Mouse (Mus musculus): ENCODE measurements around the gene Ly6g6c. TPM values are rescaled to one million over a fixed set of nuclear protein-coding genes. Genes with fewer than 3 reads are reported as not detected.

Gene Ly6g6c
- polyA plus RNA-seq, 1 experiment: 4.0 TPM

DNA sequence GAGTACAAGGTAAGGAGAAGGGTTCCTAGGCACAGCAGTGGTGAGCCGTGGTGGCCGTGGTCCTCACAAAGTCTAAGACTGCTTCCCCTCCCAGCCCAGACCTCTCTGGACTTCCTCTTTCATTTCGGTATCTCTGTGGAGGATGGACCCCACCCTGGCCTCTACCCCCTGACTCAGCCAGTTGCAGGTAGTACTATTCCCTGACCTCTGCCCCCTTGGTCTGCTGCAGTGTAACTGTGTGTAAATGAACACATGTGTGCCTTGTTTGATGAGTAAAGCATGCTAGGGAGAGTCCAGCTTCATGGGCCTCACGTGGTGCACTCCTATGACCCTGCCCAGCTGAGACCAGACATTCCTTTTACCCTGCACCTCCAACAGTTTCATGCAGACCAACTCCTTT is 41.4 kb upstream of the Ly6g6c start:
- Histone ChIP-seq H3K27me3 (ENCODE audit: control insufficient read depth, insufficient read depth, low read length, poor library complexity, severe bottlenecking) (no peaks in the 10 kb centered on the region), H3K9ac (ENCODE audit: low read depth, poor library complexity, severe bottlenecking) (no peak overlapping the region), H3K36me3 (ENCODE audit: control insufficient read depth, insufficient read depth, low read length, poor library complexity, severe bottlenecking) (no peaks in the 10 kb centered on the region), H3K27ac (ENCODE audit: insufficient read depth, low read length) (no peak overlapping the region), H3K9me3 (replicated peaks; ENCODE audit: control insufficient read depth, insufficient read depth, low read length, poor library complexity, severe bottlenecking) (no peaks in the 10 kb centered on the region), H3K4me1 (ENCODE audit: control insufficient read depth, insufficient read depth, low read length) (peaks cover 5% of the 10 kb centered on the region), H3K4me3 (ENCODE audit: low read depth, low read length) (no peak overlapping the region)
- TF ChIP-seq EP300 (IDR thresholded peaks at IDR 0.05; ENCODE audit: insufficient read depth, low read depth, low read length) (no peak), CTCF (IDR thresholded peaks at IDR 0.05; ENCODE audit: low read depth, low read length) (no peak), POLR2A (IDR thresholded peaks at IDR 0.05; ENCODE audit: insufficient read depth, low read length) (no peak)

GRCm38 (mm10) chr17:35024261-35024660 is 40.9 kb upstream of the Ly6g6c start:
- Histone ChIP-seq H3K27me3 (ENCODE audit: control insufficient read depth, insufficient read depth, low read length, poor library complexity, severe bottlenecking) (no peaks in the 10 kb centered on the region), H3K36me3 (ENCODE audit: control insufficient read depth, insufficient read depth, low read length, poor library complexity, severe bottlenecking) (no peaks in the 10 kb centered on the region), H3K4me1 (ENCODE audit: control insufficient read depth, insufficient read depth, low read length) (peaks cover 5% of the 10 kb centered on the region), H3K9ac (ENCODE audit: low read depth, poor library complexity, severe bottlenecking) (no peak overlapping the region), H3K9me3 (replicated peaks; ENCODE audit: control insufficient read depth, insufficient read depth, low read length, poor library complexity, severe bottlenecking) (no peaks in the 10 kb centered on the region), H3K4me3 (ENCODE audit: low read depth, low read length) (no peak overlapping the region), H3K27ac (ENCODE audit: insufficient read depth, low read length) (no peak overlapping the region)
- no peak for TF ChIP-seq POLR2A (IDR thresholded peaks at IDR 0.05; ENCODE audit: insufficient read depth, low read length)
- no peak for TF ChIP-seq CTCF (IDR thresholded peaks at IDR 0.05; ENCODE audit: low read depth, low read length)
- TF ChIP-seq EP300 (IDR thresholded peaks at IDR 0.05; ENCODE audit: insufficient read depth, low read depth, low read length): no peak

DNA sequence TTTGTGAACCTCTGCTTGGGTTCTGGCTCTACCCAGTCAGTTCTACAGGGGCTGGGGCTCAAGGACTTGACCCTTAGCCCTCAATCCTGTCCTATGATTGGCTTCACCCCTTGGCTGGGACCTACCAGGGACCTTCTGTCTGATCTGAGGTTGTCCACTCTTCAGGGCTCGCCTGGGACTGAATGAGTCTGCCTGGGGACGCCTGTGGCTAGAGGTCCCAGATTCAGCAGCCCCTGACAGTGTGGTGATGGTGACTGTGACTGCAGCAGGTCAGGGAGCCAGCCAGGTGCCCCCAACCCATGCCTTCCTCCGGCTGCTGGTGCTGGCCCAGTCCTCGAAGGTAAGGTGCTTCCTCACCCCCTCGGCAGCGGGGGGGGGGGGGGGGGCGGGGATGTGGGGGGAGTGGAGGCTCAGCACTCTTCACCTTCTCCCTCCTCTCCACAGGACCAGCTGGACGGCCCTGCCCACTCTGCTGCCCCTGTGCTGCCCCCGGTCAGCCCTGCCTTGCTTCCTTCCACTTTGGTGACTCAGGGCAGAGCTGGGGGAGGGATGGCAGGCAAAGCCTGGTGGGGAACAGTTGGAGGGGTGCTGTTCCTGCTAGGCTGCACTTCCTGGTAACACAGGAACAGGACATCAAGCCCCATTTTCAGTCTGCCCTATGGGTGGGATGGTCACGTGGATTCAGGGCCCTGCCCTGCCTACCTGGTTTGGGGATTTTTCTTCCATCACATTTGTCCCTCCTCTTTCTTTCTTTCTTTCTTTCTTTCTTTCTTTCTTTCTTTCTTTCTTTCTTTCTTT is 40.3 kb upstream of the Ly6g6c start:
- Histone ChIP-seq H3K9me3 (replicated peaks; ENCODE audit: control insufficient read depth, insufficient read depth, low read length, poor library complexity, severe bottlenecking) (no peaks in the 10 kb centered on the region), H3K27ac (ENCODE audit: insufficient read depth, low read length) (no peak overlapping the region), H3K4me1 (ENCODE audit: control insufficient read depth, insufficient read depth, low read length) (peaks cover 5% of the 10 kb centered on the region), H3K27me3 (ENCODE audit: control insufficient read depth, insufficient read depth, low read length, poor library complexity, severe bottlenecking) (no peaks in the 10 kb centered on the region), H3K4me3 (ENCODE audit: low read depth, low read length) (no peak overlapping the region), H3K36me3 (ENCODE audit: control insufficient read depth, insufficient read depth, low read length, poor library complexity, severe bottlenecking) (no peaks in the 10 kb centered on the region), H3K9ac (ENCODE audit: low read depth, poor library complexity, severe bottlenecking) (no peak overlapping the region)
- TF ChIP-seq EP300 (IDR thresholded peaks at IDR 0.05; ENCODE audit: insufficient read depth, low read depth, low read length): no peak
- TF ChIP-seq POLR2A (IDR thresholded peaks at IDR 0.05; ENCODE audit: insufficient read depth, low read length): no peak
- no peak for TF ChIP-seq CTCF (IDR thresholded peaks at IDR 0.05; ENCODE audit: low read depth, low read length)

- Histone ChIP-seq H3K4me1 (ENCODE audit: control insufficient read depth, insufficient read depth, low read length) (peaks cover 5% of the 10 kb centered on the region), H3K27ac (ENCODE audit: insufficient read depth, low read length) (no peak overlapping the region), H3K27me3 (ENCODE audit: control insufficient read depth, insufficient read depth, low read length, poor library complexity, severe bottlenecking) (no peaks in the 10 kb centered on the region), H3K4me3 (ENCODE audit: low read depth, low read length) (no peak overlapping the region), H3K9me3 (replicated peaks; ENCODE audit: control insufficient read depth, insufficient read depth, low read length, poor library complexity, severe bottlenecking) (no peaks in the 10 kb centered on the region), H3K9ac (ENCODE audit: low read depth, poor library complexity, severe bottlenecking) (no peak overlapping the region), H3K36me3 (ENCODE audit: control insufficient read depth, insufficient read depth, low read length, poor library complexity, severe bottlenecking) (no peaks in the 10 kb centered on the region)
- TF ChIP-seq CTCF (IDR thresholded peaks at IDR 0.05; ENCODE audit: low read depth, low read length): no peak
- no peak for TF ChIP-seq EP300 (IDR thresholded peaks at IDR 0.05; ENCODE audit: insufficient read depth, low read depth, low read length)
- no peak for TF ChIP-seq POLR2A (IDR thresholded peaks at IDR 0.05; ENCODE audit: insufficient read depth, low read length)
Measured at GRCm38 (mm10) chr17:35026206-35026605, 39.0 kb upstream of the Ly6g6c start.

DNA sequence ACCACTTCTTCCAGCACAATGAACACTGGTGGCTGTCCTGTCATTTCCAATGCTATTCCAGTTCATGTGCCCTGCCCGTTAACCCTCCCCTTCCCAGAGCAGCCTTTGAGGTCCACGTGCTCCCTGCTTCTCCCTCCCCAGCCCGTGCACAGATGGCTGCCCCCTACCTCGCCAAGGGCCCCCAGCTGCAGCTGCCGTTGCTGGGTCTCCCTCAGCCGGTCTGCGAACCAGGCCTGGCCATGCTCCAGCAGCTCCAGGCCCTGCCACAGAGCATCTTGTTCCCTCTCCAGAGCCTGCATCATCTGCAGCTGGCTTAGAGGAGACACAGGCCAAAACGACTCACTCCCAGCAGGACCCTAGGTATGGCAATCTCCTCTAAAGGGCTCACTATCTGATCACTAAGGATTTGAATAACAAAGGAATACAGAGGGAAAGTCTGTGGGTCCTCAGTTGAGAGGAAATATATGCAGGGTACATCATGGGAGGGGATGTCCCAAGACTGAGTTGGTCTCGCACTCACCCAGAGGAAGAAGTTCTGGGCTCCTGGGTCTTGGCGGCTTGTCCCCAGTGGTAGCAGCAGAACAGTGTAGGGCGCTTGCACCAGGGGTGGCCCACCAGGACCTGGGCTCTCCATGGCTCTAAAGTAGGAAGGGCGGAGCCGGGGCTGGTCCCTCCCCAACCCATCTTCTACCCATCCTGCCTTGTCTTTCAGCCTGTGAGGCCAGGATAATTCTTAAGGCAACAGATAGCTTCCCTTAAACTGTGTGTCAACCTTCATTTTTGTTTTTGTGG is 37.7 kb upstream of the Ly6g6c start, which contains the start of gene Sapcd1:
Sapcd1 (minus strand) TSS at position 740 of the 792 bp plus-strand sequence.
- no peaks in the 10 kb centered on the region for H3K9me3 ChIP-seq (replicated peaks; ENCODE audit: control insufficient read depth, insufficient read depth, low read length, poor library complexity, severe bottlenecking)
- H3K9ac ChIP-seq (ENCODE audit: low read depth, poor library complexity, severe bottlenecking): no peak within 1 kb of the TSS
- H3K36me3 ChIP-seq (ENCODE audit: control insufficient read depth, insufficient read depth, low read length, poor library complexity, severe bottlenecking): no peaks in the 10 kb centered on the region
- H3K27me3 ChIP-seq (ENCODE audit: control insufficient read depth, insufficient read depth, low read length, poor library complexity, severe bottlenecking): no peaks in the 10 kb centered on the region
- H3K4me3 ChIP-seq (ENCODE audit: low read depth, low read length): no peak within 1 kb of the TSS
- no peak for TF ChIP-seq EP300 (IDR thresholded peaks at IDR 0.05; ENCODE audit: insufficient read depth, low read depth, low read length)
- no peak for TF ChIP-seq CTCF (IDR thresholded peaks at IDR 0.05; ENCODE audit: low read depth, low read length)
- TF ChIP-seq POLR2A (IDR thresholded peaks at IDR 0.05; ENCODE audit: insufficient read depth, low read length): no peak
- peaks cover 5% of the 10 kb centered on the region for H3K4me1 ChIP-seq (ENCODE audit: control insufficient read depth, insufficient read depth, low read length)
- H3K27ac ChIP-seq (ENCODE audit: insufficient read depth, low read length): no peak within 1 kb of the TSS

- Histone ChIP-seq H3K9ac (ENCODE audit: low read depth, poor library complexity, severe bottlenecking) (no peak overlapping the region), H3K4me1 (ENCODE audit: control insufficient read depth, insufficient read depth, low read length) (peaks cover 2% of the 10 kb centered on the region), H3K27me3 (ENCODE audit: control insufficient read depth, insufficient read depth, low read length, poor library complexity, severe bottlenecking) (no peaks in the 10 kb centered on the region), H3K4me3 (ENCODE audit: low read depth, low read length) (no peak overlapping the region), H3K9me3 (replicated peaks; ENCODE audit: control insufficient read depth, insufficient read depth, low read length, poor library complexity, severe bottlenecking) (no peaks in the 10 kb centered on the region), H3K27ac (ENCODE audit: insufficient read depth, low read length) (no peak overlapping the region), H3K36me3 (ENCODE audit: control insufficient read depth, insufficient read depth, low read length, poor library complexity, severe bottlenecking) (no peaks in the 10 kb centered on the region)
- TF ChIP-seq EP300 (IDR thresholded peaks at IDR 0.05; ENCODE audit: insufficient read depth, low read depth, low read length): no peak
- TF ChIP-seq CTCF (IDR thresholded peaks at IDR 0.05; ENCODE audit: low read depth, low read length): no peak
Measured at GRCm38 (mm10) chr17:35028315-35028714, 36.9 kb upstream of the Ly6g6c start.

Data from ES-Bruce4 (cell line).